Mouse (Mus musculus) embryo, embryonic 9.5 days (tissue): ENCODE data around the gene Emilin1.
"Not testable (repeated sequence)": the region's sequence is repeated elsewhere in the genome, so short reads cannot be mapped to it uniquely, and the experiment has no call there.

Experiments
- DNase-seq: peaks from one replicate; pipeline ENCODE4 v3.0.0-alpha.2; 2017; ENCODE audit errors: extremely low spot score

Gene Emilin1

GRCm38 (mm10) chr5:30913060-30913841, at the start of gene Emilin1:
Gene Emilin1, plus strand, starts transcription at chr5:30913402.
- peak; percentile 89 for DNase-seq

DNA sequence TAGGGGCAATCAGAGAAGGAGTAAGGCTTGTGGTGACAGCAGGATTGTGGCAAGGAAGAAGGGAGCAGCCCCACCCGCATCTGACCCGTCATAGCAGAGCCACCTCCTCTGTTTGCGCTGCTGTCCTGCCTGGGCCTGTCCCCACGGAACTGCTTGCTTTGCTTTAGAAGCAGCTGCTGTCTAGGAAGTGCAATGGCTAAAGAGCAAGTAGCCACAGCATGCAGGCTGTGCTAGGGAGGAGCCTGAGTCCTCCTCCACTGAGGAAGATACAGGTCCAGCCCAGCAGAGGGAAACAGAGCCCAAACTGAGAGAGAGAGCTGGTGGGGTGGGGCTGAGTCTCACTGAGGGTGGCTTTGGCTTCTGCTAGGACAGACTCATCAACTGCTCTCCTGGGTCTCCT, 49.4 kb upstream of the Emilin1 start:
- peak; percentile 15 for DNase-seq

DNA sequence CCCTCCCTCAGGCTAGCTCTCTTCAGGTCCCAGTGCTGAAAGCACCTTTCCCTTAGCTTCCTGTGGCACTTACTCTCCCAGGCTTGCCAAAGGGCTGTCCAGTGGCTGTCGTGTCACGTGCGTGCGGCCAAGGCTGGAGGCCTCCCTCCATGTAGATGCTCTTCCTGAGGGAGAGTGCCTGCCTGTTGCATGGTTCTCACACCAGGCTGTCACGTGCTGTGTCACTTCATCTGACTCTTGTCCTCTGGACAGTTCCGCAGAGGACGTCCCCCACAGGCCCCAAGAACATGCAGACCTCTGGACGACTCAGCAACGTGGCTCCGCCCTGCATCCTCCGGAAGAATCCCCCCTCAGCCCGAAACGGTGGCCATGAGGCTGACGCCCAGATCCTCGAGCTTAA, 48.9 kb upstream of the Emilin1 start:
- no peak for DNase-seq

DNA sequence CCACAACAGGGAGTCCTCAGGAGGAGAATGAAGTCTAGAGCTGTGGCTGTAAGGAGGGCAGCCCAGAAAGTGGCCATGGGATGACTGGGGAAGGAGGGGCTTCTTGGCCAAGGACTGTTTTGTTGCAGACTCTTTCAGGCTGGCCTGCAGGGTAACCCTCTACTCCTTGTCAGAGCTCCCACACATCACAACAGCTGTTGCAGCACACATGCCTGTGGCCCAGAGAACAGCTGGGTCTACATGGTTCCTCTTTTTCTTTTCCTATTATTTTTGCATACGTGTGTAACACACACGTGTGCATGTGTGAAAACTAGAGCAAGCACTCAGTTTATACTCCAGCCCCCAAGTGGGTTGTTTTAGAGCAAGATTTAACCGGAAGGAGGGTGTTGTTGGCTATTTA, 46.3 kb upstream of the Emilin1 start:
- DNase-seq, result no peak

GRCm38 (mm10) chr5:30867712-30868111, 45.5 kb upstream of the Emilin1 start, which contains the start of gene Tmem214:
Gene Tmem214, plus strand, starts transcription at chr5:30868012.
- no peak for DNase-seq

- no peak for DNase-seq
Measured at GRCm38 (mm10) chr5:30868981-30869380, 44.2 kb upstream of the Emilin1 start.

- peak; percentile 92 for DNase-seq
Measured at GRCm38 (mm10) chr5:30869405-30870130, 43.6 kb upstream of the Emilin1 start.

GRCm38 (mm10) chr5:30870131-30870406, 43.1 kb upstream of the Emilin1 start:
- DNase-seq, result no peak

- no peak for DNase-seq
Measured at GRCm38 (mm10) chr5:30872574-30872973, 40.6 kb upstream of the Emilin1 start.

GRCm38 (mm10) chr5:30874365-30874764, 38.8 kb upstream of the Emilin1 start:
- no peak for DNase-seq

GRCm38 (mm10) chr5:30878616-30879015, 34.6 kb upstream of the Emilin1 start:
- DNase-seq, result no peak

DNA sequence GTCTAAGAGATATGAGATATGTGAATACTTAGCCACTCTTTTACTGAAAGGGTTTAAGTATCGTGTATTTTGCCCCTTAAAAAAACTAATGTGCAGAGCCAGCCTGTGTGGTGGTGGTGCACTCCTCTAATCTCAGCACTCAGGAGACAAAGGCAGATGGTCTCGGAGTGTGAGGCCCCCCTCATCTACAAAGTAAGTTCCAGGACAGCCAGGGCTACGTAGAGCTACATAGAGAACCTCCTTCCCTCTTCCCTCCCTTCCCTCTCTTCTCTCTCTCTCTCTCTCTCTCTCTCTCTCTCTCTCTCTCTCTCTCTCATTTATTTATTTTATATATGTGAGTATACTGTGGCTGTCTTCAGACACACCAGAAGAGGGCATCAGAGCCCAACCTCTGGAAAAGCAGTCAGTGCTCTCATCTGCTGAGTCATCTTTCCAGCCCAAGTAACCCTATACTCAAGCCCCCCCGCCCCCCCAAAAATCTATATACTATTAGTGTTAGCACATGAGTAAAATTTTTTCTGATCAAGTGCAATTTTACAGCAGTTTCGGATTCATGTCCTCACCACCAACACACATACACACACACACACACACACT, 33.8 kb upstream of the Emilin1 start:
- DNase-seq, result no peak

- not testable (repeated sequence) for DNase-seq
Measured at GRCm38 (mm10) chr5:30881839-30882238, 31.4 kb upstream of the Emilin1 start.

DNA sequence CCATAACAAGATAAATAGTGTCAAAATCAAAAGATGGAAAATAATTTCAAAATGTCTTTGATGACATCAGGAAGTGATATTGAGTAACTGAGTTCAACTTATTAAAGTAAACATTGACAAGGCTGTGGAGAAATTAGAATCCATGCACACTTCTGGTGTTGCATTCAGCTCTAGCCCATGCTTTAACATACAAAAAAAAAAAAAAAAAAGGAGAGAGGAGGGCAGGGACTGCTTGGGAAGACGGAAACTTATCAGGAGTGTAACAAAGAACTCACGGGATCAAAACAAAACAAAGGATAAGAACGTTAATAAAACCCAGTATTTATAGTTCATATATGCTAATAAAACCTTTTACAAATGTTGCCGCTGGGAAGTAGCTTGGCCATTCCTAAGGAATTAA, 27.0 kb upstream of the Emilin1 start:
- no peak for DNase-seq

GRCm38 (mm10) chr5:30886731-30887130, 26.5 kb upstream of the Emilin1 start:
- DNase-seq, result no peak

GRCm38 (mm10) chr5:30887331-30887761, 25.9 kb upstream of the Emilin1 start:
- peak; percentile 87 for DNase-seq

GRCm38 (mm10) chr5:30887858-30888336, 25.3 kb upstream of the Emilin1 start:
- peak; percentile 98 for DNase-seq

GRCm38 (mm10) chr5:30888337-30889087, 24.7 kb upstream of the Emilin1 start, which contains the start of gene Agbl5:
Gene Agbl5, plus strand, starts transcription at chr5:30888694.
- DNase-seq, result peak; percentile 98

DNA sequence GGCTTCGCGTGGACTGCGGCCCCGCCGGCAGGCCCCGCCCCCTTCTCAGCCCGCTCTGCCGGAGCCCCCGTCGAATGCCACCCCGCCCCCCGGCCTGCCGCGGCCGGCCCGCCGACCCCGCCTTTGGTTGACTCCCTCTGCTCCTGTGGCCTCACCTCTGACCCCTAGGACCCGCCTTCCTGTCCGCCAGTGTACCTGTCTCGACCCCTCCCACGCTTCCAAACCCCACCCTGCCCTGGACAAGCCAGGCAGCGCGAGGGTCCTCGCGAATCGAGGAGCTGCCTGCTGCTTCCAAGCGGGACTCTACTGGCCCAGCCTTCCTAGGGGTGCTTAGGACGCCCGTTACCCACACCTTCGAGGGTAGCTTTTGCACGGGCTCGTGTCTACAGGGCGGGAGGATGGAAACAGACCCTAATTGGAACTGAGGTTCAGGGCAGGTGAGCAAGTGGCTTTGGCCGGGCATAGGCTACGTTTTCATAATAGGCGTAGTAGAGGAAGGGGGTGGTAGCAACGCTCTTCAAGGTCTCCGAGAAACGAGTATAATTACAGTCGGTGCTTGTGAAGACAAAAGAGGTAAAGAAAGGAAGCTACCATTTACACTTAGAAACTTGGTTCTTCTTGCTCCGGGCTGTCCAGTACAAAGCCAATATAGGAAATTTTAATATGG, 24.0 kb upstream of the Emilin1 start:
- DNase-seq, result peak; percentile 94

DNA sequence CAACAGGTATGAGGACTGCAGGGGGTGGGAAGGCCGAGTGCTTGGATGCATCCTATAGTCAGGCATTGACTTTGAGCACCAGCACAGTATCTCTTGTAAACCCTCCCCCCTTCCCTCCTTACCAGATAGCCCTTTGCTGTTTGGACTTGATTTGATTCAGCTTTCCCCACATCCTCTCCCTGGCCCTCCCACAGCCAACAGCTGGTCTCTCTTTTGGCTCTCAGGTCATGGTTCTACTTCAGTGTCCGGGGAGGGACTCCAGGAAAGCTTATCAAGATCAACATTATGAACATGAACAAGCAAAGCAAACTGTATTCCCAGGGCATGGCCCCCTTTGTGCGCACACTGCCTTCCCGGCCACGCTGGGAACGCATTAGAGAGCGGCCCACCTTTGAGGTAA, 22.8 kb upstream of the Emilin1 start:
- no peak for DNase-seq

- DNase-seq, result no peak
Measured at GRCm38 (mm10) chr5:30901860-30902259, 11.3 kb upstream of the Emilin1 start.
